Mouse (Mus musculus) small intestine, adult 10 weeks (tissue): ENCODE results near the gene 4932438A13Rik. TPM values are rescaled to one million over a fixed set of nuclear protein-coding genes. Genes with fewer than 3 reads are reported as not detected.

Experiments used
- polyA plus RNA-seq: library from polyadenylated mRNA; stranded (reverse); fragments of 350-450 nt; fragmentation: Illumina TruSeq; extraction: RNeasy Lipid Tissue Mini Kit (QIAGEN cat#74804); gene quantifications from one replicate; pipeline ENCODE4 v1.2.3, GENCODE M21; 2014; ENCODE audit warnings: low replicate concordance

4932438A13Rik gene
- 123 TPM for polyA plus RNA-seq

GRCm38 (mm10) chr3:36862721-36863275, at the start of gene 4932438A13Rik:
4932438A13Rik (plus strand) TSS chr3:36863104.

GRCm38 (mm10) chr3:37063406-37063805, 200.5 kb downstream of the 4932438A13Rik start, which contains the start of gene Adad1:
Adad1 (plus strand) TSS chr3:37063527.

Other genes with a start within 250 kb of the 4932438A13Rik start
- gene Bbs7, start 249.6 kb upstream of the 4932438A13Rik start, polyA plus RNA-seq = 3.1 TPM
- 2.6 TPM for gene Trpc3, start 172.9 kb upstream of the 4932438A13Rik start, polyA plus RNA-seq
- not detected for gene Adad1, start 200.4 kb downstream of the 4932438A13Rik start, polyA plus RNA-seq